Mouse (Mus musculus) urinary bladder, adult 2 months (tissue): ENCODE measurements around the gene Syna. TPM values are rescaled to one million over a fixed set of nuclear protein-coding genes. Genes with fewer than 3 reads are reported as not detected.

Experiments
- DNase-seq: peaks from one replicate; pipeline ENCODE4 v3.0.0; 2022; ENCODE audit warnings: low spot score
- polyA plus RNA-seq: library from polyadenylated mRNA; depleted of rRNA; stranded (reverse); fragments of >200 nt; gene quantifications from 2 replicates; pipeline ENCODE4 v1.2.3, GENCODE M21; 2012

The Syna gene
- polyA plus RNA-seq, 1 experiment, result 0.10 TPM

GRCm38 (mm10) chr5:134567445-134567844 is 7.5 kb upstream of the Syna start:
- no peak for DNase-seq

GRCm38 (mm10) chr5:134565696-134566095 is 5.7 kb upstream of the Syna start:
- DNase-seq, result no peak

- no peak for DNase-seq
These were observed 4.3 kb upstream of the Syna start for GRCm38 (mm10) chr5:134564272-134564671.

GRCm38 (mm10) chr5:134560450-134561171 is 640 bp upstream of the Syna start:
- no peak for DNase-seq

- no peak for DNase-seq
These were observed 4.4 kb downstream of the Syna start for GRCm38 (mm10) chr5:134555463-134556164.

- no peak for DNase-seq
These were observed 5.9 kb downstream of the Syna start for GRCm38 (mm10) chr5:134553951-134554546.

GRCm38 (mm10) chr5:134552110-134552972 is 7.6 kb downstream of the Syna start, which contains the start of gene Clip2:
Gene Clip2 (minus strand): TSS chr5:134552434.
- DNase-seq, result peak; percentile 97

- peak; percentile 38 for DNase-seq
These were observed 8.5 kb downstream of the Syna start for GRCm38 (mm10) chr5:134551233-134552109.

- DNase-seq, result no peak
These were observed 9.1 kb downstream of the Syna start for GRCm38 (mm10) chr5:134550836-134551232.

GRCm38 (mm10) chr5:134549640-134550168 is 10.3 kb downstream of the Syna start:
- no peak for DNase-seq

GRCm38 (mm10) chr5:134548306-134548705 is 11.7 kb downstream of the Syna start:
- DNase-seq, result no peak

GRCm38 (mm10) chr5:134546790-134547189 is 13.2 kb downstream of the Syna start:
- DNase-seq, result no peak

- DNase-seq, result no peak
These were observed 14.7 kb downstream of the Syna start for GRCm38 (mm10) chr5:134545242-134545629.

- no peak for DNase-seq
These were observed 15.3 kb downstream of the Syna start for GRCm38 (mm10) chr5:134544516-134545241.

GRCm38 (mm10) chr5:134541640-134542039 is 18.3 kb downstream of the Syna start:
- no peak for DNase-seq

GRCm38 (mm10) chr5:134540881-134541280 is 19.1 kb downstream of the Syna start:
- no peak for DNase-seq

GRCm38 (mm10) chr5:134539891-134540290 is 20.1 kb downstream of the Syna start:
- DNase-seq, result no peak

GRCm38 (mm10) chr5:134536036-134536435 is 23.9 kb downstream of the Syna start:
- no peak for DNase-seq

- no peak for DNase-seq
These were observed 27.6 kb downstream of the Syna start for GRCm38 (mm10) chr5:134532417-134532816.

GRCm38 (mm10) chr5:134531585-134531984 is 28.4 kb downstream of the Syna start:
- DNase-seq, result no peak
